Mouse (Mus musculus) liver, embryonic 14.5 days (tissue): ENCODE results near the gene C3ar1.
A peak's percentile ranks its signal among the peaks of the same experiment; 100 is the strongest.

Experiments used
- CTCF ChIP-seq: IDR thresholded peaks from 2 replicates; pipeline ENCODE4 v1.5.1; 2016; ENCODE audit warnings: antibody characterized with exemption, low read depth, control low read depth
- EP300 ChIP-seq: IDR thresholded peaks from 2 replicates; pipeline ENCODE4 v1.6.1; 2016; ENCODE audit warnings: antibody characterized with exemption, low read depth

- TF ChIP-seq CTCF (peak; percentile 49), EP300 (no peak)
Observed at GRCm38 (mm10) chr6:122862434-122862833, 6.5 kb upstream of the C3ar1 start.
